Mouse (Mus musculus) embryonic facial prominence, embryonic 14.5 days (tissue): ENCODE data around the gene Gm2956. TPM values are rescaled to one million over a fixed set of nuclear protein-coding genes. Genes with fewer than 3 reads are reported as not detected.
A peak's percentile ranks its signal among the peaks of the same experiment; 100 is the strongest.
"Not testable (repeated sequence)": the region's sequence is repeated elsewhere in the genome, so short reads cannot be mapped to it uniquely, and the experiment has no call there.

ENCODE experiments used
- ATAC-seq: fragments of 200-750 bp; cut with Nextera tagmentation; 2 replicates; pipeline ENCODE4 v1.8.0; 2017; ENCODE audit warnings: low read depth, moderate number of reproducible peaks, moderate TSS enrichment
- DNase-seq: peaks from one replicate; pipeline ENCODE4 v3.0.0-alpha.2; 2015; ENCODE audit warnings: low spot score
- H3K27ac ChIP-seq: fragments of 300-500 bp; sonication (generic); replicated peaks from 2 replicates; pipeline ENCODE4 v1.5.1; 2014; ENCODE audit warnings: low read depth, mild to moderate bottlenecking, low read length, moderate library complexity
- H3K27me3 ChIP-seq: fragments of 300-500 bp; sonication (generic); replicated peaks from 2 replicates; pipeline ENCODE4 v1.6.1; 2014; ENCODE audit warnings: low read length; ENCODE audit not compliant: control insufficient read depth, insufficient read depth
- H3K36me3 ChIP-seq: fragments of 300-500 bp; sonication (generic); 2 replicates; pipeline ENCODE4 v1.6.1; 2014; ENCODE audit warnings: low read length, mixed read lengths; ENCODE audit not compliant: control insufficient read depth, insufficient read depth
- H3K4me1 ChIP-seq: fragments of 300-500 bp; sonication (generic); 2 replicates; pipeline ENCODE4 v1.6.1; 2014; ENCODE audit warnings: antibody characterized with exemption, low read length; ENCODE audit not compliant: control insufficient read depth, insufficient read depth
- H3K4me2 ChIP-seq: fragments of 300-500 bp; sonication (generic); 2 replicates; pipeline ENCODE4 v1.6.1; 2014; ENCODE audit warnings: low read depth, mild to moderate bottlenecking, low read length, moderate library complexity, mixed read lengths
- H3K4me3 ChIP-seq: fragments of 300-500 bp; sonication (generic); 2 replicates; pipeline ENCODE4 v1.5.1; 2014; ENCODE audit warnings: low read depth, mild to moderate bottlenecking, low read length
- H3K9ac ChIP-seq: fragments of 300-500 bp; sonication (generic); 2 replicates; pipeline ENCODE4 v1.6.1; 2014; ENCODE audit warnings: low read depth, mild to moderate bottlenecking, low read length, moderate library complexity, mixed read lengths
- H3K9me3 ChIP-seq: fragments of 300-500 bp; sonication (generic); 2 replicates; pipeline ENCODE4 v1.6.1; 2016; ENCODE audit warnings: low read length; ENCODE audit not compliant: control insufficient read depth
- WGBS: fragments of 180-500 bp; shearing (Covaris S2); extraction: QIAGEN DNeasy Blood & Tissue Kit; methylation state at CpG from one replicate; pipeline ENCODE4 v1.1.7; 2014; 5-methylcytosine and 5-hydroxymethylcytosine counted together
- polyA plus RNA-seq: library from polyadenylated mRNA; unstranded; fragments of >200 nt; fragmentation: Nextera tagmentation; extraction: Ambion mirVana; gene quantifications from 2 replicates; pipeline ENCODE4 v1.2.1, GENCODE M21; 2014

Gm2956 gene
- 0.17 TPM in 1 of 2 replicates, not detected in the other for polyA plus RNA-seq

DNA sequence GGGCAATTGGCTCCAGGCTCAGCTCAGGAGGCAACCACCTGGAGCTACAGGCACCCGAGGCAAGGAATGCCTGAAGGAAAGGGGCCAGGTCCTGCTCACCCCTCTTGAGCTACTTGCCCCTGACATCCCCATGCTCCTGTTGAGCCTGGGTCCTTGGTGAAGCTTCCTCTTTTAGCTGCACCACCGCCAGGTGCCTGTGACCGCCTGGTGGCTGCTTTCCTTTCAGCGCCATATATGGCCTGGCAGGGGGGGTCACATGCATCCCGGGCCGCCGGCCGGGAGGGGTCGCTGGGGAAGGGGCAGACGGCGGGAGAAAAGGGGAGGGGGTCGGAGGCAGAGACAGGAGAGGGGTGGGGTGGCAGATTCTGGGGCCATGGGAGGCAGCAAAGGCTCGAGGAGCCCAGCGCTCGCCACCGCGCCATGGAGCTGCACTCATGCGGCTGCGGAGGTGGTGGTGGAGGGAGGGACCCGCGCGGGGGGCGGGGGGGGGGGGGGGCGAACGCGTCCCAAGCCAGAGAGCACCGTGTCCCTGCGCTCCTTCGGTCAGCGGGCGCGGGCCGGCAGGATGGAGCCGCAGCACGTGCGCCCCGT lies at the start of gene Gm2956:
Gm2956 (plus strand) TSS at position 541 of the 591 bp plus-strand sequence.
- H3K36me3 ChIP-seq, DNase-seq, ATAC-seq, H3K27ac ChIP-seq, H3K9me3 ChIP-seq, H3K4me1 ChIP-seq, H3K27me3 ChIP-seq: not testable (repeated sequence)
- H3K4me3 ChIP-seq = peak within 1 kb of the TSS; percentile 33
- H3K9ac ChIP-seq = 0 out of 2 replicates have a peak within 1 kb of the TSS, but pooled peaks have one; percentile 19
- 0% methylated on average over 1 of the region's 37 CpGs for WGBS
- peak within 1 kb of the TSS; percentile 51 for H3K4me2 ChIP-seq

DNA sequence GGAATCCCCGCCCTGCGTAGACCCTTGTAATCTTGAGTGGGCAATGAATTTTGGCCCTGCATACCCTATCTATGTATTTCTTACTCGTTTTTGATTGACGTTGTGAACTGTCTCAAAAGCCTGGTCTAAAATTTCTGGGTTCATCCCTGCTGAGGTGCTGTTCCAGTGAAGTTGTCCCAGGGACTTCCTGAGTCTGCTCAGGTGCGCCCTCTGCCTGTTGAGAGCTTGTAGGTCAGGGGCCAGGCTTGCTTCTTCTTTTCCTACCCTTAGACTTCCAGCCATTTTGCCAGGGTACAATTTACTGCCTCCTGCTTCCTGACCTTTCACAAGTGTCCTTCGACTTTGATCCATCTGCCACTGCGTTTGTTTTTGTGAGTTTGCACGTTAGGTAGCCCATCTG lies 979 bp downstream of the Gm2956 start:
- H3K4me1 ChIP-seq, H3K9ac ChIP-seq, H3K36me3 ChIP-seq, H3K9me3 ChIP-seq, H3K4me3 ChIP-seq, H3K27ac ChIP-seq, ATAC-seq, H3K27me3 ChIP-seq: not testable (repeated sequence)
- WGBS = 0% methylated on average over 4 of the region's 8 CpGs
- peak overlapping the region; percentile 34 for H3K4me2 ChIP-seq
- DNase-seq = peak; percentile 21

DNA sequence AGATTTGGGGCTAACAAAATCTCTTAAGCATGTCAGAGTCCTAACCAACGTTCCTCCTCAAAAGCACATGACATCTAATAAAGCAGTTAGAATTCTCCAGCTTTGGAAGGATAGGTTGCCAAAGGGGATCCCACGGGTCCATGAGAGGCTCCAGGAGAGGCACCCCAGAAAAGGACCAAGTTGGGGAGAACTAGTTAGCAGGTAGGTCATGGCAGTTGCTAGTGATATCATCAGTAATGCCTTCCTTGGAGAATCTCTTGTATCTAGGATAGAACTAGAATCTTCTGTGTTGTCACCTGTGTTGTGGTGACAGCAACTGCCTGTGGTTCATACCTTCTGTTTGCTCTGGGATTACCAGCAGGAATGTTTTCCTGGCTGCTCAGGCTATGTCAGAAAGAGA lies 62.4 kb downstream of the Gm2956 start, which contains the start of gene Gm10413:
Gm10413 (plus strand) TSS at position 301 of the 400 bp plus-strand sequence.
- not testable (repeated sequence) for ATAC-seq, H3K4me1 ChIP-seq, H3K9me3 ChIP-seq, H3K4me3 ChIP-seq, H3K9ac ChIP-seq, H3K27me3 ChIP-seq, H3K27ac ChIP-seq, DNase-seq, H3K4me2 ChIP-seq, H3K36me3 ChIP-seq
- no CpG with 5 or more reads among the region's 2 CpGs for WGBS

Other genes with a start within 250 kb of the Gm2956 start
- not detected in 2 replicates for gene Gm10340, start 198.6 kb upstream of the Gm2956 start, polyA plus RNA-seq
- gene Gm5795, start 144.4 kb upstream of the Gm2956 start, polyA plus RNA-seq = not detected in 2 replicates
- 2.6 and 3.4 TPM in 2 replicates for gene D830030K20Rik, start 124.1 kb upstream of the Gm2956 start, polyA plus RNA-seq
- not detected in 2 replicates for gene Gm10413, start 62.5 kb downstream of the Gm2956 start, polyA plus RNA-seq
- 0.65 and 0.87 TPM in 2 replicates for gene Gm10409, start 80.0 kb downstream of the Gm2956 start, polyA plus RNA-seq
- 0.16 TPM in 1 of 2 replicates, not detected in the other for gene Gm3005, start 95.5 kb downstream of the Gm2956 start, polyA plus RNA-seq
- not detected in 2 replicates for gene Gm10408, start 116.8 kb downstream of the Gm2956 start, polyA plus RNA-seq